Comparison of ENCODE assay signal across 23 mouse cellular contexts in genomic region chr1:166157712-166158111, GRCm38 (mm10). TPM values are rescaled to one million over a fixed set of nuclear protein-coding genes. Genes with fewer than 3 reads are reported as not detected.
"Had no signal": no experiment of that assay in that cellular context is flagged by ENCODE, and none has a peak within 500 bp of the region (broad histone marks: within the 10 kb centered on the region; RNA-seq: fewer than 3 reads in every experiment).

No protein-coding gene starts in this region.

- H3K27ac ChIP-seq: liver, embryonic 13.5 days; liver, embryonic 15.5 days; macrophage; midbrain, embryonic 13.5 days; midbrain, embryonic 15.5 days; neural tube, embryonic 12.5 days had no signal

- H3K9ac ChIP-seq: liver, embryonic 13.5 days; liver, embryonic 15.5 days; liver, postnatal 0 days; midbrain, embryonic 13.5 days; midbrain, embryonic 15.5 days; neural tube, embryonic 12.5 days had no signal

- H3K4me3 ChIP-seq: liver, embryonic 13.5 days; liver, embryonic 15.5 days; megakaryocyte, embryonic 14.5 days; midbrain, embryonic 13.5 days; midbrain, embryonic 15.5 days; neural tube, embryonic 12.5 days had no signal

- H3K4me1 ChIP-seq: neural tube, embryonic 12.5 days had no signal

- DNase-seq: liver, embryonic 13.5 days; liver, postnatal 0 days; lung, postnatal 10 days; lung, postnatal 36 days; retina, postnatal 1 day; right cerebral cortex, adult 18-20 months; right cerebral cortex, postnatal 25 days; right cerebral cortex, postnatal 4 days; spleen, adult 18-20 months; thymus, adult 18-20 months; thymus, postnatal 14 days; thymus, postnatal 36 days had no signal

- H3K36me3 ChIP-seq: liver, embryonic 13.5 days; liver, embryonic 15.5 days; midbrain, embryonic 13.5 days; midbrain, embryonic 15.5 days; neural tube, embryonic 12.5 days had no signal

- H3K4me2 ChIP-seq: liver, embryonic 13.5 days; liver, embryonic 15.5 days; midbrain, embryonic 11.5 days; midbrain, embryonic 13.5 days; midbrain, embryonic 15.5 days; neural tube, embryonic 12.5 days had no signal

- H3K9me3 ChIP-seq: liver, embryonic 13.5 days; liver, embryonic 15.5 days; midbrain, embryonic 13.5 days; midbrain, embryonic 15.5 days; neural tube, embryonic 12.5 days had no signal

- ATAC-seq: liver, postnatal 0 days; midbrain, embryonic 13.5 days; midbrain, embryonic 15.5 days had no signal

RNA-seq across cellular contexts. Expression of gene Gpa33, which starts 27.7 kb away (rescaled TPM):
- total RNA-seq: midbrain, postnatal 0 days; monocyte, adult 5-6 weeks; neutrophil, adult 5-6 weeks had no signal
- polyA plus RNA-seq: liver, embryonic 13.5 days; liver, postnatal 0 days; macrophage; midbrain, embryonic 13.5 days; midbrain, embryonic 15.5 days; neural tube, embryonic 14.5 days had no signal

RNA-seq across cellular contexts. Expression of gene Dusp27, which starts 30.0 kb away (rescaled TPM):
- total RNA-seq: monocyte, adult 5-6 weeks; neutrophil, adult 5-6 weeks had no signal
